Mouse (Mus musculus) embryonic fibroblast, embryonic 13.5 days (primary cell): ENCODE data around the gene Rgs6.

Experiments used
- CTCF ChIP-seq: IDR thresholded peaks from 2 replicates; pipeline ENCODE4 v1.5.1; 2011; ENCODE audit warnings: mild to moderate bottlenecking, control low read depth, low read length, moderate library complexity, borderline replicate concordance; ENCODE audit not compliant: insufficient read depth
- POLR2A ChIP-seq: IDR thresholded peaks from 2 replicates; pipeline ENCODE4 v1.6.1; 2011; ENCODE audit warnings: low read depth, mild to moderate bottlenecking, control low read depth, low read length, moderate library complexity

DNA sequence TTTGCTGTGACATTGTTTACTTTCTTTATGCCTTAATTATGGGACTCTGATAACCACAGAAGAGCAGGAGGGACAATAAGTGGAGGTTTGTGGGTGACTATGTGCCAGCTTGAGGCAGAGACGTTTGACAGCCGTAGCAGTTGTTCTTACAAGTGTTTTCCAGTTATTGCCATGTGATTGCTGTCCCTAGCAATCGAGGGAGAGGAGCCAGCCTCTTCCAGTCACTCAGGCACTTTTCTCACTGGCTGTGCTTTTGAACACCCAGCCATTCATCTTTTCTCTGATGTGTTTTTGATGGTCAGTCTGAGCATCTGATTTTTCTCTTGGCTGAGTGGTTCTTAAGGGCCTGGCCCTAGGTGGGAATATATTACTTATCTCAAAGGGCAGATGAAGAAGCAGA is 166.4 kb downstream of the Rgs6 start:
- TF ChIP-seq CTCF: no peak
- no peak for TF ChIP-seq POLR2A
